Mouse (Mus musculus) layer of hippocampus, adult 2 months (tissue): ENCODE data around the gene Col2a1. TPM values are rescaled to one million over a fixed set of nuclear protein-coding genes. Genes with fewer than 3 reads are reported as not detected.

Source experiments
- DNase-seq, 2 experiments: peaks; one replicate each; pipeline ENCODE4 v3.0.0; 2022; ENCODE audit warnings: low spot score in 2 of 2
- H3K27ac ChIP-seq: fragments of 200-600 bp; 2 replicates; pipeline ENCODE4 v1.8.1; 2022
- H3K4me3 ChIP-seq: fragments of 200-600 bp; 2 replicates; pipeline ENCODE4 v1.8.1; 2022; ENCODE audit warnings: mild to moderate bottlenecking
- CTCF ChIP-seq: fragments of 200-600 bp; conservative IDR thresholded peaks from 2 replicates; pipeline ENCODE4 v1.8.1; 2022; ENCODE audit warnings: antibody characterized with exemption, mild to moderate bottlenecking, moderate library complexity
- total RNA-seq, 2 experiments: library from RNA; stranded (reverse); gene quantifications; 2 replicates each; pipeline ENCODE4 v1.2.3; 2021

Col2a1 gene
- total RNA-seq, 2 experiments from 2014 or later = 0.61 to 1.2 TPM

- no peak for TF ChIP-seq CTCF
- Histone ChIP-seq H3K27ac (no peak overlapping the region), H3K4me3 (no peak overlapping the region)
- no peak for DNase-seq
These were observed 55.8 kb downstream of the Col2a1 start for GRCm38 (mm10) chr15:97948720-97949119.

GRCm38 (mm10) chr15:97945656-97946315, 58.7 kb downstream of the Col2a1 start:
- no peak overlapping the region for H3K4me3 ChIP-seq
- no peak for DNase-seq
- no peak for TF ChIP-seq CTCF
- H3K27ac ChIP-seq = no peak overlapping the region

- H3K4me3 ChIP-seq = no peak overlapping the region
- DNase-seq = no peak
- no peak overlapping the region for H3K27ac ChIP-seq
- no peak for TF ChIP-seq CTCF
These were observed 59.4 kb downstream of the Col2a1 start for GRCm38 (mm10) chr15:97944919-97945574.

GRCm38 (mm10) chr15:97943356-97943755, 61.1 kb downstream of the Col2a1 start:
- DNase-seq = no peak
- Histone ChIP-seq H3K27ac (no peak overlapping the region), H3K4me3 (no peak overlapping the region)
- no peak for TF ChIP-seq CTCF

- no peak for TF ChIP-seq CTCF
- DNase-seq = no peak
- H3K27ac ChIP-seq = no peak overlapping the region
- no peak overlapping the region for H3K4me3 ChIP-seq
These were observed 62.0 kb downstream of the Col2a1 start for GRCm38 (mm10) chr15:97942538-97942937.

GRCm38 (mm10) chr15:97941306-97941705, 63.2 kb downstream of the Col2a1 start:
- Histone ChIP-seq H3K27ac (no peak overlapping the region), H3K4me3 (no peak overlapping the region)
- no peak for DNase-seq
- TF ChIP-seq CTCF = no peak

GRCm38 (mm10) chr15:97940088-97940487, 64.4 kb downstream of the Col2a1 start:
- DNase-seq = no peak
- no peak overlapping the region for H3K4me3 ChIP-seq
- no peak for TF ChIP-seq CTCF
- no peak overlapping the region for H3K27ac ChIP-seq

- no peak for TF ChIP-seq CTCF
- no peak overlapping the region for H3K4me3 ChIP-seq
- no peak overlapping the region for H3K27ac ChIP-seq
- DNase-seq = no peak
These were observed 65.9 kb downstream of the Col2a1 start for GRCm38 (mm10) chr15:97938580-97938979.

- H3K4me3 ChIP-seq = no peak overlapping the region
- H3K27ac ChIP-seq = no peak overlapping the region
- TF ChIP-seq CTCF = no peak
- DNase-seq = no peak
These were observed 72.1 kb downstream of the Col2a1 start for GRCm38 (mm10) chr15:97932441-97932840.

GRCm38 (mm10) chr15:97929259-97929824, 75.2 kb downstream of the Col2a1 start:
- H3K4me3 ChIP-seq = no peak overlapping the region
- no peak for TF ChIP-seq CTCF

GRCm38 (mm10) chr15:97927821-97928220, 76.7 kb downstream of the Col2a1 start:
- no peak overlapping the region for H3K27ac ChIP-seq
- TF ChIP-seq CTCF = no peak
- no peak overlapping the region for H3K4me3 ChIP-seq
- no peak for DNase-seq

More at GRCm38 (mm10) chr15:97929259-97929824, 75.2 kb downstream of the Col2a1 start:
- H3K27ac ChIP-seq = no peak overlapping the region
- no peak for DNase-seq

GRCm38 (mm10) chr15:97927018-97927417, 77.5 kb downstream of the Col2a1 start:
- TF ChIP-seq CTCF = no peak
- Histone ChIP-seq H3K4me3 (no peak overlapping the region), H3K27ac (no peak overlapping the region)
- DNase-seq = no peak

Other genes with a start within 250 kb of the Col2a1 start
- 10 to 100 TPM; 45.5 to 46.8 TPM for gene Rapgef3, start 236.7 kb downstream of the Col2a1 start, total RNA-seq
- 100 to 1,000 TPM; 133 to 135 TPM for gene Slc48a1, start 226.2 kb downstream of the Col2a1 start, total RNA-seq
- 10 to 100 TPM; 23.8 to 28.5 TPM for gene Hdac7, start 160.2 kb downstream of the Col2a1 start, total RNA-seq
- under 1 TPM in 1 of 2 experiments, not detected in 1; 0.10 TPM for gene Vdr, start 94.1 kb downstream of the Col2a1 start, total RNA-seq
- gene Tmem106c, start 40.5 kb downstream of the Col2a1 start, total RNA-seq = 10 to 100 TPM; 32.8 to 34.1 TPM
- gene Pfkm, start 87.9 kb upstream of the Col2a1 start, total RNA-seq = 100 to 1,000 TPM; 333 to 349 TPM
- 10 to 100 TPM; 12.7 to 13.5 TPM for gene Senp1, start 89.0 kb upstream of the Col2a1 start, total RNA-seq
- 10 to 100 TPM; 51.8 to 55.1 TPM for gene Asb8, start 160.9 kb upstream of the Col2a1 start, total RNA-seq
- 10 to 100 TPM; 10.6 to 10.9 TPM for gene Ccdc184, start 162.5 kb upstream of the Col2a1 start, total RNA-seq
- not detected for gene Olfr288, start 190.8 kb upstream of the Col2a1 start, total RNA-seq
- gene Gm44579, start 216.3 kb upstream of the Col2a1 start, total RNA-seq = not detected
- gene Olfr287, start 216.4 kb upstream of the Col2a1 start, total RNA-seq = 1 to 10 TPM; 4.1 to 4.4 TPM
- gene Olfr286, start 229.8 kb upstream of the Col2a1 start, total RNA-seq = not detected